Mouse (Mus musculus) midbrain, embryonic 11.5 days (tissue): ENCODE measurements around the gene Ugdh. TPM values are rescaled to one million over a fixed set of nuclear protein-coding genes. Genes with fewer than 3 reads are reported as not detected.

Experiments
- ATAC-seq: fragments of 200-750 bp; cut with Nextera tagmentation; 2 replicates; pipeline ENCODE4 v1.8.0; 2017; ENCODE audit warnings: moderate TSS enrichment, moderate library complexity; ENCODE audit not compliant: low FRiP score
- DNase-seq: peaks from one replicate; pipeline ENCODE4 v3.0.0; 2015; ENCODE audit warnings: low spot score; ENCODE audit errors: missing footprints
- H3K27ac ChIP-seq: fragments of 300-500 bp; sonication (generic); 2 replicates; pipeline ENCODE4 v1.5.1; 2014; ENCODE audit warnings: low read depth, low read length
- H3K27me3 ChIP-seq: fragments of 300-500 bp; sonication (generic); 2 replicates; pipeline ENCODE4 v1.6.1; 2014; ENCODE audit warnings: mild to moderate bottlenecking, low read length, moderate library complexity, mixed read lengths; ENCODE audit not compliant: control insufficient read depth, insufficient read depth
- H3K36me3 ChIP-seq: fragments of 300-500 bp; sonication (generic); 2 replicates; pipeline ENCODE4 v1.6.1; 2014; ENCODE audit warnings: mild to moderate bottlenecking, low read length, moderate library complexity, mixed read lengths; ENCODE audit not compliant: control insufficient read depth, insufficient read depth
- H3K4me1 ChIP-seq: fragments of 300-500 bp; sonication (generic); 2 replicates; pipeline ENCODE4 v1.6.1; 2014; ENCODE audit warnings: low read length; ENCODE audit not compliant: control insufficient read depth, insufficient read depth
- H3K4me2 ChIP-seq: fragments of 300-500 bp; sonication (generic); 2 replicates; pipeline ENCODE4 v1.6.1; 2014; ENCODE audit warnings: mild to moderate bottlenecking, moderate library complexity
- H3K4me3 ChIP-seq: fragments of 300-500 bp; sonication (generic); 2 replicates; pipeline ENCODE4 v1.5.1; 2014; ENCODE audit warnings: low read depth, low read length
- H3K9ac ChIP-seq: fragments of 300-500 bp; sonication (generic); 2 replicates; pipeline ENCODE4 v1.6.1; 2014; ENCODE audit warnings: low read length
- H3K9me3 ChIP-seq: fragments of 300-500 bp; sonication (generic); 2 replicates; pipeline ENCODE4 v1.6.1; 2016; ENCODE audit warnings: low read length; ENCODE audit not compliant: control insufficient read depth
- WGBS: fragments of 180-500 bp; shearing (Covaris S2); extraction: QIAGEN DNeasy Blood & Tissue Kit; methylation state at CpG from one replicate; pipeline ENCODE4 v1.1.7; 2014; 5-methylcytosine and 5-hydroxymethylcytosine counted together
- polyA plus RNA-seq: library from polyadenylated mRNA; unstranded; fragments of >200 nt; fragmentation: Nextera tagmentation; extraction: Ambion mirVana; gene quantifications from 2 replicates; pipeline ENCODE4 v1.2.1, GENCODE M21; 2014

Gene Ugdh
- polyA plus RNA-seq, 1 experiment from 2014 or later = 55.0 TPM

DNA sequence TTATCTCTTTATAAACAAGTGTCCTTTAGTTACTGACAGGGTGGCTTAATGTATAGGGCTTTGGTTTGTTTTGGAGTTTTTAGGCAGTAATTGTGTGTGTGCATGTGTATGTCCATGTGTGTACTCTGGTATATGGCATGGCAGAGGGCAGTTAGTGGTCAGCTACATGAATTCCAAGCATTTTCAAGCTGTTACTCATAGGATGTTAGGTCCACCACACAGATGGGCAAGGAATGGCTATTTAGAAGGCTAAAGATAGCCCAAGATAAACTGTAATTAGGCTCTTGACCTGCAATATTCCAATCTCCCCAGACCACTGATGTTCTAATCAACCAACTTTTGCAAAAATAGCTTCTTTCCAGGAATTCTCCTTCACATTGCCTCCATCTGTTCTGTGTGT is 2.3 kb upstream of the Ugdh start:
- DNase-seq (no peak), ATAC-seq (no peak)
- Histone ChIP-seq H3K4me2 (no peak overlapping the region), H3K4me3 (no peak overlapping the region), H3K9ac (no peak overlapping the region), H3K36me3 (no peaks in the 10 kb centered on the region), H3K27ac (no peak overlapping the region), H3K4me1 (peaks cover 3% of the 10 kb centered on the region; the same call in 1 of the 2 replicates), H3K9me3 (no peaks in the 10 kb centered on the region), H3K27me3 (no peaks in the 10 kb centered on the region)

DNA sequence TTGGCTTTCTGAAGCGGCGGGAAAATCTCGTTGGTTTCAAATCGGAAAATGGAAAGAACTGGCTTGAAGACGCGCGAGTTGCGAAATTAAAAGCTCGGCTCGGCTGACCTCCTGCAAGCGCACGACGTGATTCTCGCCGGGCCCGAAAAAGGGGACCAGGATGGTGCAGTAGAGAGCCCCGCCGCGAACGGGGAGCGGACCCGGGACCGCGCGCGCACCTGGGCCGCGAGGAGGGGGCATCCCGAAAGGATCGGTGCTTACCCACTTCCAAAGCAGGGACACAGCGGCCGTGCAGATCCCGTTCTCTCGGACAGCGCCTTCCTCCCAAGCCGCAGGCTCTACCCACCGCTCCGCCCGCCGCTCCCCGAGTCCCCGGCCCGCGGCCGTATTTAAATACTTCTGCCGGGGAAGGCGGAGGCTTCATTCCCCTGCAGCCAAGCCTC is 365 bp downstream of the Ugdh start:
- Histone ChIP-seq H3K4me1 (peaks cover 3% of the 10 kb centered on the region; the same call in 1 of the 2 replicates), H3K4me3 (peak overlapping the region; percentile 60), H3K9me3 (no peaks in the 10 kb centered on the region), H3K4me2 (peak overlapping the region; percentile 52), H3K27ac (no peak overlapping the region), H3K9ac (peak overlapping the region; percentile 69), H3K27me3 (no peaks in the 10 kb centered on the region), H3K36me3 (no peaks in the 10 kb centered on the region)
- DNase-seq = peak; percentile 94
- under 1% methylated on average over 47 of the region's 47 CpGs for WGBS
- no peak for ATAC-seq

DNA sequence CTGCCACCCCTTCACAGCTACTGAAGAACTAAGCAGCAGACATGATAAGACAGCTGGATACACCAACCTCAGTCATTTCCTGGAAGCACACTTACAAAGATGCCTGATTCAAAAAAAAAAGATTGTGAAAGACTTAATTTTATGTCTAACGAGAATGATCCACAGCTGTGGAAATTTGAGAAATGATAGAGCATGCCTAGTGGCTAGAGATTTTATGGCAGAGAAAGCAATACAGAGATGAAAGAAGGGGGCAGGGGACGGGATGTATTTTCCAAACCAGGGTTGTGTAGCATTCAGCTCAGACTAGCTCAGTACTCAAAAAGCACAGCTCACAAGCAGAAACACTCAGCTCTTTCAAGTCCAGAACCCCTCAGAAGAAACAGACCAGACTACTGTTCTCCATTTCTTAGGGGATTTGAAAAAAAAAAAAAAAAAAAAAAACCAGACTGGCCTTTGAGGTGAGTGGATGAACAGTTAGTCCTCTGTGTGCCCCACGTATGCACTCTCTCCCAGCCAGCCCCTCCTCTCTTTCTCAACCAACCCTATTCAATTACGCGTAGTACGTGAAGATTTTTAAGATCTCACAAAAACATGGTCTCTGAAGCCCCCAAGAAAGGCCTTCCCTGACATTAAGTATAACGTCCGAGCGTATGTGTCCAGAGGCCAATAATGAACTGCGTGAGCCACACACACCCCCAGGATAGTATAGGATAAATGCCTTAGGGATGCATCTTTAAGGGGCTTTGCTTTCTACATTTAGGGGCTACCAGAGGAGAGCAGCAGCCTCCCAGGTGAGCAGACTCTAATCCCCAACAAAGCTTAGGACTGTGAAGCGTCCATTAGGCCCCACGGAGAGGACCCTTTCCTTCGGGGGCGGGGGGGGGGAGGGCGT is 1.0 kb downstream of the Ugdh start:
- Histone ChIP-seq H3K9ac (peak overlapping the region; percentile 69), H3K36me3 (no peaks in the 10 kb centered on the region), H3K9me3 (no peaks in the 10 kb centered on the region), H3K27me3 (no peaks in the 10 kb centered on the region), H3K4me2 (peak overlapping the region; percentile 52), H3K27ac (no peak overlapping the region), H3K4me1 (peaks cover 3% of the 10 kb centered on the region; the same call in 1 of the 2 replicates), H3K4me3 (peak overlapping the region; percentile 60)
- 9% methylated on average over 15 of the region's 15 CpGs for WGBS
- no peak for DNase-seq
- ATAC-seq = 0 out of 2 replicates have a peak, but pooled peaks have one; percentile 3

DNA sequence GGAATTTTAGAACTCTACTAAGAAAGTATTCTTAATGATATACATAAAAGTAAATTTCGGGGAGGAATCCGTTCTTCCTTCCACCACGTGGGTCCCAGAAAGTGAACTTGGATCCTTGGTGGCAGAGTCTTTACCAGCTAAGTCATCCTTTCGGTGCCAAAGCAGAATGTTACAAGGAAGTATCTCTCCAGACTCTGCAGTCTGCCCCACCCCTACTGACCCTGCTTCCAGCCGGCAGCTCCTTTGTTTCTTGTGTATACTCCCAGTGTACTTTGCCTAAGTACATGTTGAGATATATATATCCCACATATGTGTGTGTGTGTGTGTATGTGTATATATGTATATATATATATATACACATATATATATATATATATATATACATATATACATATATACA is 6.3 kb downstream of the Ugdh start:
- Histone ChIP-seq H3K36me3 (peaks cover 3% of the 10 kb centered on the region; the same call in 1 of the 2 replicates), H3K4me3 (no peak overlapping the region), H3K4me2 (no peak overlapping the region), H3K9me3 (no peaks in the 10 kb centered on the region), H3K9ac (no peak overlapping the region), H3K27me3 (no peaks in the 10 kb centered on the region), H3K27ac (no peak overlapping the region), H3K4me1 (peaks cover 3% of the 10 kb centered on the region; the same call in 1 of the 2 replicates)
- DNase-seq (no peak), ATAC-seq (no peak)
- WGBS = 92% methylated on average over 5 of the region's 5 CpGs

DNA sequence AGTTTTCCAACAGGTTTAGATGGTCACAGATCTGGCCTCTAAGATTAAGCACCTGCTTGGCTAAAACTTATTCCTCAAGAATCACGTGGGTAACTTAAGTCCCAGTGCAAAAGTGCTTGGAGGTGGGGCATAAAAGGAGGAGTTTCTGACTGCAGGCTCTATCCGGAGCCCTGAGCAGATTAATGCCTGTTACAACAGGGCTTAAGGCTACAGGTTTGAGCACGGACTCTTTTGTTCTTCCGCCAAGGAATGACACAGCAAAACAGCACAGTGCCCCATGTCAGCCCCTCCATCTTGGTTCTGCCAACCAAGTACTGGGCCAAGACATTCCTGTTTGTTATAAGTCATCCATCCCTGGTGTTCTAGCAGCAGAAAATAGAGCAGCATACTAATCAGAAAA is 7.4 kb downstream of the Ugdh start:
- no peak overlapping the region for H3K27ac ChIP-seq
- H3K9ac ChIP-seq = no peak overlapping the region
- no peak overlapping the region for H3K4me2 ChIP-seq
- H3K27me3 ChIP-seq = no peaks in the 10 kb centered on the region
- H3K4me1 ChIP-seq = no peaks in the 10 kb centered on the region
- H3K9me3 ChIP-seq = no peaks in the 10 kb centered on the region
- H3K36me3 ChIP-seq = peaks cover 3% of the 10 kb centered on the region; the same call in 1 of the 2 replicates
- WGBS = 34% methylated on average over 4 of the region's 4 CpGs
- no peak for DNase-seq
- no peak for ATAC-seq
- H3K4me3 ChIP-seq = no peak overlapping the region

DNA sequence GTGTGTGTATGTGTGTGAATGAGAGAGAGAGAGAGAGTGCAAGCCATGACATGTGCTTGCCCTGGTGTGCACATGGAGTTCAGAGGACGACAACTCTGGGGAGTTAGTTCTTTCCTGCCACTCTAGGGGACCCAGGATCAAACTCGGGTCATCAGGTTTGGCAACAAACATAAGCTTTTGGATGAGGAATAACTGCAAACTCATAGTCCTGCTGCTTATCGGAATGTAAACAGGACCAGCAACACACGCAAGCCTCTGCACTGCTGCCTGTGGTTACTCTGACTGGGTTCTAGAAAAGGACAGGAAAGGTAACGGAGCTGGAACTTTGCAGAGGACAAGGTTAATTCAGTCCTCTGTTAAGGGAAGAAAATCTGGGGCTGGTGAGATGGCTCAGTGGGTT is 10.5 kb downstream of the Ugdh start:
- ATAC-seq = no peak
- peaks cover 6% of the 10 kb centered on the region; the same call in 1 of the 2 replicates for H3K36me3 ChIP-seq
- no peaks in the 10 kb centered on the region for H3K4me1 ChIP-seq
- no peaks in the 10 kb centered on the region for H3K9me3 ChIP-seq
- H3K27ac ChIP-seq = no peak overlapping the region
- H3K27me3 ChIP-seq = no peaks in the 10 kb centered on the region
- no peak overlapping the region for H3K4me3 ChIP-seq
- 94% methylated on average over 5 of the region's 5 CpGs for WGBS
- H3K4me2 ChIP-seq = no peak overlapping the region
- no peak for DNase-seq
- no peak overlapping the region for H3K9ac ChIP-seq

DNA sequence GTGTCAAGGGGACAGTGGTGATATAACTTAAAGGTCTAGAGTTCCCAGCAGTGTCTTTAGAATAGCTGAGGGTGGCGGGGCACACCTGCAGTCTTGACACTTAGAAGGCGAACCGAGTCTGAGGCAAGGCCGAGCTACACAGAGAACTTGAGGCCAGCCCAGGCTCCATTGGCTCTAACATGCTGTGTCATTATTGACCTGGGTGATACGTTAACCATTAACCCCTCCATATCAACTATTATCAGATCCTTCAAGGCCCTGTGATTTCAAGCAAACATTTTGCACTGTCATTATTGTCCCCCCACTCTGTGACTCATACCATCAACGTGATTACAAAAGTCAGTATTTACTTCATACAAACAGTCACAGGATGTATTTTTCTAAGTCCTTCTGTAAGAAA is 11.5 kb downstream of the Ugdh start:
- Histone ChIP-seq H3K4me3 (no peak overlapping the region), H3K27me3 (no peaks in the 10 kb centered on the region), H3K9ac (no peak overlapping the region), H3K36me3 (peaks cover 6% of the 10 kb centered on the region), H3K4me1 (no peaks in the 10 kb centered on the region), H3K9me3 (no peaks in the 10 kb centered on the region), H3K27ac (no peak overlapping the region), H3K4me2 (no peak overlapping the region)
- ATAC-seq (no peak), DNase-seq (no peak)
- WGBS = 94% methylated on average over 6 of the region's 6 CpGs

DNA sequence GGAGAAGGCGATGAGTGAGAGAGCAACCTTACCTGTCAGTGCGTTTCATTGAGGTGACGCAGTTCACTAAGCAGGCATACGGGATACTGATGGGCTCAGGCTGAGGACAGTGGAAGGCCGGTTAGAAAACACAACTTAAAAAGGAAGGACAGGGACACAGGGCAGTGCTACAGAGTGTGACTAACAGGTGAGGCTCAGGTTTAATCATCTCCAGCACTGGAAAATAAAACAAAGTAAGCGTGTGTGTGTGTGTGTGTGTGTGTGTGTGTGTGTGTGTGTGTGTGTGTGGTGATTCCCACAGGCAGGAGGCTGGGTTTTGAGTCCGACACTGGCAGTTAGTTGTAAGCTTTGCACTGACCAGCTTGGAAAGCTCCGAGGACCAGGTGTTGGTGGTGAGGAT is 12.9 kb downstream of the Ugdh start:
- Histone ChIP-seq H3K4me3 (no peak overlapping the region), H3K27ac (no peak overlapping the region), H3K36me3 (peaks cover 10% of the 10 kb centered on the region), H3K9ac (no peak overlapping the region), H3K4me1 (no peaks in the 10 kb centered on the region), H3K27me3 (no peaks in the 10 kb centered on the region), H3K9me3 (no peaks in the 10 kb centered on the region), H3K4me2 (no peak overlapping the region)
- WGBS = 91% methylated on average over 8 of the region's 8 CpGs
- no peak for DNase-seq
- no peak for ATAC-seq

DNA sequence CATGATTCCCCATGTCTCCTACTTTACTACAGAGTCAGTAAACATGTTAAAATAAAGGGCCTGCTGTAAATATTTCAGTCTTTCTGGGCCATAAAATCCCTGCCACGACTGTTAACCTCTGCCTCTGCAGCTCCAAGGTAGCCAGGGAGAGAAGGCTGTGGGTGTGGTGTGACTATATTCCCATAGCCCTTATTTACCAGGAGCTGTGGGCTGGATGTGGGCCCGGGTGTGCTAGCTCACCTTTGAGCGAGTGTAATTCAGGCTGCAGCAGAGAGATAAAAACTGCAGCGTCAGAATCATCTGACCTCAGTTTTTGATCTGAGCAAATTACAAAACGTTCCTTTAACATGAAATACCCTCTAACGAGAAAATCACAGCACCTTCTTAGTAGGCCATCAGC is 14.9 kb downstream of the Ugdh start:
- WGBS = 87% methylated on average over 6 of the region's 6 CpGs
- H3K27me3 ChIP-seq = no peaks in the 10 kb centered on the region
- H3K36me3 ChIP-seq = peaks cover 7% of the 10 kb centered on the region
- H3K4me2 ChIP-seq = no peak overlapping the region
- no peaks in the 10 kb centered on the region for H3K9me3 ChIP-seq
- H3K4me1 ChIP-seq = peaks cover 4% of the 10 kb centered on the region; the same call in 1 of the 2 replicates
- DNase-seq (no peak), ATAC-seq (no peak)
- H3K4me3 ChIP-seq = no peak overlapping the region
- H3K27ac ChIP-seq = no peak overlapping the region
- no peak overlapping the region for H3K9ac ChIP-seq
